Mouse (Mus musculus) right cerebral cortex, adult 18-20 months (tissue): ENCODE measurements around the gene Otud7a.

ENCODE experiments used
- DNase-seq: peaks from one replicate; pipeline ENCODE4 v3.0.0; 2022; ENCODE audit warnings: mixed read lengths

Otud7a gene

GRCm38 (mm10) chr7:63780821-63781220 is 336.3 kb downstream of the Otud7a start:
- no peak for DNase-seq

GRCm38 (mm10) chr7:63789743-63790142 is 345.2 kb downstream of the Otud7a start:
- no peak for DNase-seq

DNA sequence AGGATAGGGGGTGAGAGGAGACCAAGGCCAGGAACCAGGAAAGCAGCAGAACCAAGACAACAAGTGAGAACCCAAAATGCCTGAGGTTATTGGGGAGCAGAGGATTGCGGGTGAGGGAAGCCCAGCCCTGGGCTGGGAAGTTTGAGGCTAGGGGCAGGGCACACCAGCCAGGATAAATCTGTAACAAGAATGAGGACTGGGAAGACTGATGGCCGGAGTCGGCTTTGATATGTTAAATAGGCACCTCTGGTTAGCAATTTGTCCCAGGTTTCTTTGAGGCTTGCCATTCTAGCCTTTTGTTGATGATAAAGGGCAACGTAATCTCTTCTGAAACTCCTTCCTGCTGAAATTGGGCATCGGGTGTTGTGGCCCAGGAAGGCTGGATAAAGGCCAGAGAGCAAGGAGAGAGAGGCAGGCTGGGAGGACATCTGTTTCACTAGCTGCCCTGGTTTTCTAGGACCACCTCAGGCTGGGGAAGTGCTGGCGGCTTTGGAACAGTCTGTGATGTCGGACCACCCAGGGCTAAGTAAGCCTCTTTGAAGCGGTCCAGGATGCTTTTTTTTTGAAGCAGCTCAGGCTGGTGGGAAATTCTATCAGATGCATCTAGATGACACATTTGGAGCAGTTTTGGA is 351.6 kb downstream of the Otud7a start:
- no peak for DNase-seq

DNA sequence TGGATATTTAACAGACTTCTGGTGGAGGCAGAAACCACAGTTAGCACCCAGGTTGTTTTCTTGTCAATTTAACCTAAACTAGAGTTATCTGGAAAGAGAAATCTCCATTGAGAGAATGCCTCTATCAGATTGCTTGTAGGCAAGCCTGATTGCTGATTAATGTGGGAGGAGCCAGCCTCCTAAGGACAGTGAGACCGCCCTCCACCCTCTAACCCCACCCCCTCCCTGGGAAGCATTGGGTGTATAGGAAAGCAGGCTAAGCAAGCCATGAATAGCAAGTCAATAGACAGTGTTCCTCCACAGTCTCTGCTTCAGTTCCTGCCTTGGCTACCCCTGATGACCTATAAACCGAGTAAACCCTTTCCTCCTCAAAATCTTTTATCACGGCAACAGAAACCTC is 353.9 kb downstream of the Otud7a start:
- DNase-seq = no peak

- no peak for DNase-seq
Observed at GRCm38 (mm10) chr7:63799304-63799703, 354.8 kb downstream of the Otud7a start.

DNA sequence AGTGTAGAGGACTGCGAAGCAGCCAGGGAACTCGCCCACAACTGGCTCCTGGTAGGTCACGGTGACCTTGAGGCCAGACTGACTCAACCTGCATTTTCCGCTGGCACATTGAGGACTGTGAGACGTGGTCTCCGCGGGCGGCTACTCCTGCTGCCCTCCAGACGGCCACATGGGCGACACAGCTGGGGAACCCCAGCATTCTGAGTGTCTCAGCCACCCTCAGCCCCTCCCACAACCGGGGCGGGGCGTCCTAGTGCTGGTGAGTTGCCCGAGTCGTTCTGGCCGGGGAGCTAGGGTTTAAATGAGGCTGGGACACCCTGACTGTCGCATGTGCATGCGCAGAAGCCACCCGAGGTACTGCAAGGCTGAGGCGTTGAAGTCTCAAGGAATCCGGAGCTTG is 358.2 kb downstream of the Otud7a start:
- no peak for DNase-seq
